Mouse (Mus musculus) spleen, adult 2 months (tissue): ENCODE results near the gene Slc16a10. TPM values are rescaled to one million over a fixed set of nuclear protein-coding genes. Genes with fewer than 3 reads are reported as not detected.
A peak's percentile ranks its signal among the peaks of the same experiment; 100 is the strongest.

Experiments
- DNase-seq, 2 experiments: peaks; one replicate each; pipeline versions ENCODE4 v3.0.0 to v3.0.0-alpha.2; 2012 to 2021; ENCODE audit warnings: low spot score in 2 of 2, low read depth in 1 of 2
- H3K27ac ChIP-seq: fragments of 200-500 bp; 2 replicates; pipeline ENCODE4 v1.5.1; 2012; ENCODE audit warnings: low read length, inconsistent platforms; ENCODE audit not compliant: insufficient read depth
- H3K27me3 ChIP-seq: fragments of 200-500 bp; 2 replicates; pipeline ENCODE4 v1.6.1; 2012; ENCODE audit warnings: mild to moderate bottlenecking, moderate library complexity, low read length, inconsistent platforms; ENCODE audit not compliant: control insufficient read depth, insufficient read depth
- H3K36me3 ChIP-seq: fragments of 200-500 bp; 2 replicates; pipeline ENCODE4 v1.6.1; 2012; ENCODE audit warnings: mild to moderate bottlenecking, low read length, inconsistent platforms; ENCODE audit not compliant: control insufficient read depth, insufficient read depth
- H3K4me1 ChIP-seq: fragments of 200-500 bp; 2 replicates; pipeline ENCODE4 v1.6.1; 2011; ENCODE audit warnings: inconsistent platforms; ENCODE audit not compliant: control insufficient read depth, insufficient read depth, insufficient read length
- H3K4me3 ChIP-seq: fragments of 200-500 bp; 2 replicates; pipeline ENCODE4 v1.5.1; 2011; ENCODE audit warnings: mild to moderate bottlenecking, inconsistent platforms; ENCODE audit not compliant: insufficient read depth, insufficient read length; ENCODE audit errors: extremely low read depth
- CTCF ChIP-seq: fragments of 200-500 bp; IDR thresholded peaks from 2 replicates; pipeline ENCODE4 v1.5.1; 2011; ENCODE audit warnings: mild to moderate bottlenecking, inconsistent platforms; ENCODE audit not compliant: insufficient read depth, insufficient read length, insufficient replicate concordance; ENCODE audit errors: extremely low read depth
- POLR2A ChIP-seq: fragments of 200-500 bp; IDR thresholded peaks from 2 replicates; pipeline ENCODE4 v1.6.1; 2011; ENCODE audit warnings: low read depth, low read length, inconsistent platforms
- WGBS: fragments of 180-500 bp; shearing (Covaris S2); methylation state at CpG from one replicate; pipeline ENCODE4 v1.1.7; 2018; 5-methylcytosine and 5-hydroxymethylcytosine counted together
- polyA plus RNA-seq: library from polyadenylated mRNA; depleted of rRNA; stranded (reverse); fragments of >200 nt; gene quantifications from 2 replicates; pipeline ENCODE4 v1.2.3, GENCODE M21; 2012

Slc16a10 gene
- polyA plus RNA-seq, 1 experiment: 36.9 TPM

DNA sequence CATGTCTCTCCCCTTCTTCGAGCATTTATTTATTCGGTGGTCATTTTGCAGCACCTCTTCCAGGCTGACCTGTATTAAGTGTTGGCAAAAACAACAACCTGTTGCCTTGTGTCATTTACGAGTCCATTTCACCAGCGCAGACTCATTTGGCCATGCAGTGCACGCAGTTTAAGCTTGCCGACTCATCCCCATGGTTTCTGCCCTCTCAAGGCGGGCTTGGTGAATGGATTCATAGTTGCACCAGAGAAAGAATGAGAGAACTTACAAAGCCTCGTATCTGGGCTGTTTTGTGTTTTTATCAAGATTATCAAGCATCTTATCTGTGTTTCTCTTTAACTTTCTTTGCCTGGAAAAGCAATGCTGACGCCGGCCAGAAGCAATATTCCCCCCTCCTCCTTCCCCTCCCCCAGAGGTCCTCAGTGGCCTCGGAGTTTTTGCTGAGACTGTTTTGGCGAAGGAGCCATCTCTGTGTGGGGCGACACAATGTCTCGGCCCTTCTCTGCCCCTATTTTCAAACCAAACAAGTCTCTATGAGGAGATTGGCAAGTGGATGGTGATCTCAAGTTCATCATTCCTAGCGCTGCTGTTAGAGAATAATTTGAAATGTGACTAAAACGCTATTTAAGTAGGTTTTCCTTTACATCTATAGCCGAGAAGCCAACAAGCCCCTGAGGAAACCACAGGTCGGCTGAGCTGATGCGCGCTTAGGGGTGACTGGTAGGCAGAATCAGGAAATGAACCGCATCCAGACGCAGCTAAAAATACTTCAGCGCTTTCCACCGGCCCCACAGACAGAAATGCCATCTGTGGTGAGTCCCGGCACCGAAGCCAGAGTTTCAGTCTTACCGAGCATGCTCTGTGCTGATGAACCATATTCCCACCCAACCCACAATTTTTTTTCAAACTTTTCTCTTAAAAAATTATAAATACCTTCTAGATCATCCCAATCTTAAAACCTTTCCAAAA lies 22.6 kb upstream of the Slc16a10 start:
- TF ChIP-seq CTCF (no peak), POLR2A (no peak)
- H3K4me1 ChIP-seq: peaks cover 15% of the 10 kb centered on the region; the same call in 1 of the 2 replicates
- DNase-seq: peak; percentile 56 to 59
- H3K36me3 ChIP-seq: no peaks in the 10 kb centered on the region
- whole genome bisulfite sequencing: 11% methylated on average over 27 of the region's 27 CpGs
- no peak overlapping the region for H3K27ac ChIP-seq
- peak overlapping the region; percentile 15 for H3K4me3 ChIP-seq
- H3K27me3 ChIP-seq: no peaks in the 10 kb centered on the region

DNA sequence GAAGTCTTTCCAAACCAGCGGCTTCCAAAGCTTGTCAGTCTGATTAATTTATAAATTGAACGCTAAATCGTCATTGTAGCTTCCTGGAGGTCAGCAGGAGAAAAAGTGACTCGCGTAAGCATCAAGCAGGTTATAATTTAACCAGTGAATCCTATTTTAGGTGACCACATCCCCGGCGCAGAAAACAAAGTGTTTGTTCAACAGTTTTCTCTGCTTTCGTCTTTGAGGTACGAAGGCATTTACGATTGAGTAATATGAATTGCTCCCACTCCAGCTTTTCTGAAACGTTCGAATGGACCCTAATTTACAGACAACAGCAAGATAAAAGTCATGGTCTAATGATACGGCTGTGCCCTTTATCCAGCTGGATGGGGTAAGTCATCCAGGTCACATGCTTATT lies 21.9 kb upstream of the Slc16a10 start:
- TF ChIP-seq CTCF (no peak), POLR2A (no peak)
- 65% methylated on average over 13 of the region's 13 CpGs for WGBS
- no peak for DNase-seq
- Histone ChIP-seq H3K27me3 (no peaks in the 10 kb centered on the region), H3K27ac (no peak overlapping the region), H3K4me3 (no peak overlapping the region), H3K36me3 (no peaks in the 10 kb centered on the region), H3K4me1 (peaks cover 15% of the 10 kb centered on the region; the same call in 1 of the 2 replicates)

DNA sequence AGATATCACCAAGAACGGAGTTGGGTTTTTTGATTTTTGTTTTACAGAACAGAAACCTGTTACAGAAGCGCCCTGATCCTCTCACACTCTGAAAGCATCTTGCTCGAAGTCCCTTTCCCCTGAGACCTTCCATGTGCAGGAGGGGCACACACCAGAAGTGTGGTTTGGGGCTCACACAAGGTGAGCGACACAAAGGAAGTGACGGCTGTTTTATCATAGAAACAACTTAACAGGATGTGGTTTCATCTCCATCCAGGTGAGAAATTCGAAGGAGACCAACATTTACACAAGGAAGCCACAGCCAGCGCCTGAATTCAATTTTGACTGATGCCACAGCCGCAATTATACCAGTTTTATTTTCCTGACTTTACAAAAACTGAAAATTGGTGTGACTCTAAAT lies 21.3 kb upstream of the Slc16a10 start:
- Histone ChIP-seq H3K4me1 (peaks cover 15% of the 10 kb centered on the region; the same call in 1 of the 2 replicates), H3K27me3 (no peaks in the 10 kb centered on the region), H3K4me3 (no peak overlapping the region), H3K36me3 (no peaks in the 10 kb centered on the region), H3K27ac (no peak overlapping the region)
- 11% methylated on average over 8 of the region's 8 CpGs for WGBS
- no peak for TF ChIP-seq POLR2A
- TF ChIP-seq CTCF: no peak
- peak; percentile 63 to 78 for DNase-seq

DNA sequence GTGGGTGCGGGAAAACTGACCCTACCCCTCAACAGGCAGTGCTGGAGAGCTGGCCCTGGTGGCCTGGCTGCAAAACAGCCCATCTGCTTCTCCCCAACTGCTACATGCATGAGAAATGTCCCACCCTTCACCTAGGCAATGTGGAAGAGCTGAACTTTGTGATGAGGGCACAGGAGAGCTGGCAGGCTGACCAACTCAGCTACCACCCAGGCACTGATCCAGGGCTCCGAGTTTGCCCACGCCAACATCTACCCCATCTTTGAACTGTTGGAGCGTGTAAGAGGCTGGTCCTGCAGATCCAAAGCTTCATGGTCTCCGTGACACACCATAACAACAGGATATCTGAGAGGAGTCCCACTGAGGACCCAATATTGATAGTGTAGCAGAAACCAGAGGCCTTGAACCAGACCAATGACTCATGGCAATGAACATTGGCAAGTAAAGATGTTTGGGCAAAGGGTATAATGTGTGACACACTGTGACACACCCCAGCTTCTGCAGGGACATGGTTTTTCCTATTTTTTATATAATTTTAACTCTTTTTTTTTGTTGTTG lies 19.7 kb upstream of the Slc16a10 start:
- Histone ChIP-seq H3K4me3 (no peak overlapping the region), H3K4me1 (peaks cover 15% of the 10 kb centered on the region; the same call in 1 of the 2 replicates), H3K27me3 (no peaks in the 10 kb centered on the region), H3K36me3 (no peaks in the 10 kb centered on the region), H3K27ac (no peak overlapping the region)
- WGBS: 87% methylated on average over 5 of the region's 5 CpGs
- no peak for DNase-seq
- no peak for TF ChIP-seq CTCF
- TF ChIP-seq POLR2A: no peak

DNA sequence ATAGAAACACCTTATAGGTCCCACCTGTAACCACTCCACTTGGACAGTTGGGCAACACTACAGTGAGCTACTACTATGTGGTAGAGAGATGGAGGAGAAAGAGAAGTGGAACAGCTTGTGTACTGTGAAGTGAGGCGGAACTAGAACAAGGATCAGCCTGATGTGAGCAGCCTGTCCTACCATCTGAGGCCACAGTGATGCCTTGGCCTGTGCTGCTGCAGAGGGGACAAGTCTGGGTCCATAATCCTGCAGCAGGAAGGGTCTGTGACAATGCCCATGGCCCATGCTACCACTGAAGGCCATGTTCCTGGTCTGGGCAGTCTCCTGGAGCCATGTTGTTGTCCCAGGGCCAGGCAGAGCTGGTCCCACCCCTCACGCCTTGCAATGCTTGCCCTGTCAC lies 19.2 kb upstream of the Slc16a10 start:
- no peak overlapping the region for H3K27ac ChIP-seq
- no peaks in the 10 kb centered on the region for H3K36me3 ChIP-seq
- peaks cover 15% of the 10 kb centered on the region; the same call in 1 of the 2 replicates for H3K4me1 ChIP-seq
- WGBS: 90% methylated on average over 2 of the region's 2 CpGs
- H3K27me3 ChIP-seq: no peaks in the 10 kb centered on the region
- TF ChIP-seq POLR2A: no peak
- TF ChIP-seq CTCF: no peak
- no peak for DNase-seq
- H3K4me3 ChIP-seq: no peak overlapping the region

DNA sequence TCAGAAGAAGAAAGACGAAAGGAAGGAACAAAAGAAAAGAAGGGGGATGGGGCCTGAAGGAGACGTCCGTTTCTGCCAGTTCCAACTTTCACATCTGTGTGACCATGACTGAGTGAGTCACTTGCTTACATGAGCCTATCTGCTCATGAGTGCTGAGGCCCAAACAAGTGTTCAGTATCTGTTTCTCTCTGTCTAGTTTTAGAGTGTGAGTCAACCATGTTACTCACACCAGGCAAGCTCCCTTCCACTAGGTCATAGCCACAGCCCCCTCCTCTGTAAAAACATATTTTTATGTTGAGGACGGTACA lies 10.4 kb upstream of the Slc16a10 start:
- H3K27me3 ChIP-seq: no peaks in the 10 kb centered on the region
- no peak for TF ChIP-seq CTCF
- TF ChIP-seq POLR2A: no peak
- H3K36me3 ChIP-seq: no peaks in the 10 kb centered on the region
- 53% methylated on average over 4 of the region's 4 CpGs for WGBS
- H3K27ac ChIP-seq: no peak overlapping the region
- H3K4me1 ChIP-seq: no peaks in the 10 kb centered on the region
- no peak overlapping the region for H3K4me3 ChIP-seq
- no peak for DNase-seq
